Mouse (Mus musculus): ENCODE measurements around the gene Dzip3. TPM values are rescaled to one million over a fixed set of nuclear protein-coding genes. Genes with fewer than 3 reads are reported as not detected.
A peak's percentile ranks its signal among the peaks of the same experiment; 100 is the strongest.

Dzip3 gene
- polyA plus RNA-seq, 1 experiment from 2014 or later = 54.3 TPM

- 41% methylated on average over 10 of the region's 10 CpGs for WGBS
- H3K27me3 ChIP-seq (ENCODE audit: control insufficient read depth, insufficient read depth, low read length) = no peaks in the 10 kb centered on the region
- no peaks in the 10 kb centered on the region for H3K9me3 ChIP-seq (ENCODE audit: control insufficient read depth, low read length)
- H3K4me1 ChIP-seq (replicated peaks; ENCODE audit: control insufficient read depth, insufficient read depth, low read length) = peaks cover 4% of the 10 kb centered on the region; the same call in 1 of the 2 replicates
- peak overlapping the region; percentile 64 for H3K4me2 ChIP-seq (ENCODE audit: low read depth, low read length, severe bottlenecking)
- peak overlapping the region; percentile 82 for H3K4me3 ChIP-seq (ENCODE audit: low read depth, low read length)
- DNase-seq (ENCODE audit: low spot score) (no peak), ATAC-seq (replicated peaks; ENCODE audit: low FRiP score) (no peak)
- peak overlapping the region; percentile 96 for H3K9ac ChIP-seq (ENCODE audit: low read length)
- H3K36me3 ChIP-seq (ENCODE audit: control insufficient read depth, insufficient read depth, low read length) = no peaks in the 10 kb centered on the region
- no peak overlapping the region for H3K27ac ChIP-seq (ENCODE audit: low read depth, low read length)
Observed at GRCm38 (mm10) chr16:48992437-48993230, 1.3 kb downstream of the Dzip3 start.

GRCm38 (mm10) chr16:48989700-48990099 is 4.3 kb downstream of the Dzip3 start:
- DNase-seq (ENCODE audit: low spot score) (no peak), ATAC-seq (replicated peaks; ENCODE audit: low FRiP score) (no peak)
- Histone ChIP-seq H3K4me1 (replicated peaks; ENCODE audit: control insufficient read depth, insufficient read depth, low read length) (peaks cover 2% of the 10 kb centered on the region; the same call in 1 of the 2 replicates), H3K27ac (ENCODE audit: low read depth, low read length) (no peak overlapping the region), H3K9ac (ENCODE audit: low read length) (no peak overlapping the region), H3K36me3 (ENCODE audit: control insufficient read depth, insufficient read depth, low read length) (no peaks in the 10 kb centered on the region), H3K9me3 (ENCODE audit: control insufficient read depth, low read length) (no peaks in the 10 kb centered on the region), H3K27me3 (ENCODE audit: control insufficient read depth, insufficient read depth, low read length) (no peaks in the 10 kb centered on the region), H3K4me3 (ENCODE audit: low read depth, low read length) (no peak overlapping the region), H3K4me2 (ENCODE audit: low read depth, low read length, severe bottlenecking) (no peak overlapping the region)

GRCm38 (mm10) chr16:48985034-48985627 is 8.8 kb downstream of the Dzip3 start:
- WGBS = 58% methylated on average over 5 of the region's 5 CpGs
- no peaks in the 10 kb centered on the region for H3K36me3 ChIP-seq (ENCODE audit: control insufficient read depth, insufficient read depth, low read length)
- no peak overlapping the region for H3K4me3 ChIP-seq (ENCODE audit: low read depth, low read length)
- no peak overlapping the region for H3K27ac ChIP-seq (ENCODE audit: low read depth, low read length)
- no peak for ATAC-seq (replicated peaks; ENCODE audit: low FRiP score)
- no peaks in the 10 kb centered on the region for H3K9me3 ChIP-seq (ENCODE audit: control insufficient read depth, low read length)
- no peak overlapping the region for H3K4me2 ChIP-seq (ENCODE audit: low read depth, low read length, severe bottlenecking)
- no peak for DNase-seq (ENCODE audit: low spot score)
- no peak overlapping the region for H3K9ac ChIP-seq (ENCODE audit: low read length)
- H3K4me1 ChIP-seq (replicated peaks; ENCODE audit: control insufficient read depth, insufficient read depth, low read length) = no peaks in the 10 kb centered on the region
- H3K27me3 ChIP-seq (ENCODE audit: control insufficient read depth, insufficient read depth, low read length) = no peaks in the 10 kb centered on the region

GRCm38 (mm10) chr16:48979965-48980364 is 14.0 kb downstream of the Dzip3 start:
- Histone ChIP-seq H3K4me2 (ENCODE audit: low read depth, low read length, severe bottlenecking) (no peak overlapping the region), H3K4me1 (replicated peaks; ENCODE audit: control insufficient read depth, insufficient read depth, low read length) (no peaks in the 10 kb centered on the region), H3K9me3 (ENCODE audit: control insufficient read depth, low read length) (no peaks in the 10 kb centered on the region), H3K4me3 (ENCODE audit: low read depth, low read length) (no peak overlapping the region), H3K36me3 (ENCODE audit: control insufficient read depth, insufficient read depth, low read length) (no peaks in the 10 kb centered on the region; the same call in 1 of the 2 replicates), H3K27ac (ENCODE audit: low read depth, low read length) (no peak overlapping the region), H3K9ac (ENCODE audit: low read length) (no peak overlapping the region), H3K27me3 (ENCODE audit: control insufficient read depth, insufficient read depth, low read length) (no peaks in the 10 kb centered on the region)
- ATAC-seq (replicated peaks; ENCODE audit: low FRiP score) (no peak), DNase-seq (ENCODE audit: low spot score) (no peak)

- Histone ChIP-seq H3K9me3 (ENCODE audit: control insufficient read depth, low read length) (no peaks in the 10 kb centered on the region), H3K4me3 (ENCODE audit: low read depth, low read length) (no peak overlapping the region), H3K27ac (ENCODE audit: low read depth, low read length) (no peak overlapping the region), H3K9ac (ENCODE audit: low read length) (no peak overlapping the region), H3K27me3 (ENCODE audit: control insufficient read depth, insufficient read depth, low read length) (no peaks in the 10 kb centered on the region), H3K4me1 (replicated peaks; ENCODE audit: control insufficient read depth, insufficient read depth, low read length) (no peaks in the 10 kb centered on the region), H3K4me2 (ENCODE audit: low read depth, low read length, severe bottlenecking) (no peak overlapping the region), H3K36me3 (ENCODE audit: control insufficient read depth, insufficient read depth, low read length) (no peaks in the 10 kb centered on the region; the same call in 1 of the 2 replicates)
- ATAC-seq (replicated peaks; ENCODE audit: low FRiP score) (no peak), DNase-seq (ENCODE audit: low spot score) (no peak)
- WGBS = 95% methylated on average over 1 of the region's 1 CpGs
Observed at GRCm38 (mm10) chr16:48973548-48973947, 20.4 kb downstream of the Dzip3 start.

- ATAC-seq (replicated peaks; ENCODE audit: low FRiP score) (no peak), DNase-seq (ENCODE audit: low spot score) (no peak)
- Histone ChIP-seq H3K36me3 (ENCODE audit: control insufficient read depth, insufficient read depth, low read length) (no peaks in the 10 kb centered on the region; the same call in 1 of the 2 replicates), H3K27ac (ENCODE audit: low read depth, low read length) (no peak overlapping the region), H3K27me3 (ENCODE audit: control insufficient read depth, insufficient read depth, low read length) (no peaks in the 10 kb centered on the region), H3K9me3 (ENCODE audit: control insufficient read depth, low read length) (no peaks in the 10 kb centered on the region), H3K4me1 (replicated peaks; ENCODE audit: control insufficient read depth, insufficient read depth, low read length) (no peaks in the 10 kb centered on the region), H3K4me2 (ENCODE audit: low read depth, low read length, severe bottlenecking) (no peak overlapping the region), H3K9ac (ENCODE audit: low read length) (no peak overlapping the region), H3K4me3 (ENCODE audit: low read depth, low read length) (no peak overlapping the region)
- 92% methylated on average over 2 of the region's 2 CpGs for WGBS
Observed at GRCm38 (mm10) chr16:48972996-48973395, 21.0 kb downstream of the Dzip3 start.

GRCm38 (mm10) chr16:48941805-48942204 is 52.2 kb downstream of the Dzip3 start:
- H3K4me1 ChIP-seq (replicated peaks; ENCODE audit: control insufficient read depth, insufficient read depth, low read length) = no peaks in the 10 kb centered on the region
- H3K9me3 ChIP-seq (ENCODE audit: control insufficient read depth, low read length) = no peaks in the 10 kb centered on the region
- H3K4me2 ChIP-seq (ENCODE audit: low read depth, low read length, severe bottlenecking) = no peak overlapping the region
- H3K27ac ChIP-seq (ENCODE audit: low read depth, low read length) = no peak overlapping the region
- 88% methylated on average over 1 of the region's 1 CpGs for WGBS
- no peak overlapping the region for H3K4me3 ChIP-seq (ENCODE audit: low read depth, low read length)
- no peak overlapping the region for H3K9ac ChIP-seq (ENCODE audit: low read length)
- ATAC-seq (replicated peaks; ENCODE audit: low FRiP score) (no peak), DNase-seq (ENCODE audit: low spot score) (no peak)
- no peaks in the 10 kb centered on the region for H3K27me3 ChIP-seq (ENCODE audit: control insufficient read depth, insufficient read depth, low read length)
- H3K36me3 ChIP-seq (ENCODE audit: control insufficient read depth, insufficient read depth, low read length) = no peaks in the 10 kb centered on the region

- H3K4me3 ChIP-seq (ENCODE audit: low read depth, low read length) = no peak overlapping the region
- H3K4me1 ChIP-seq (replicated peaks; ENCODE audit: control insufficient read depth, insufficient read depth, low read length) = no peaks in the 10 kb centered on the region
- no peak overlapping the region for H3K27ac ChIP-seq (ENCODE audit: low read depth, low read length)
- H3K36me3 ChIP-seq (ENCODE audit: control insufficient read depth, insufficient read depth, low read length) = peaks cover 4% of the 10 kb centered on the region; the same call in 1 of the 2 replicates
- H3K4me2 ChIP-seq (ENCODE audit: low read depth, low read length, severe bottlenecking) = no peak overlapping the region
- no peak for DNase-seq (ENCODE audit: low spot score)
- H3K27me3 ChIP-seq (ENCODE audit: control insufficient read depth, insufficient read depth, low read length) = no peaks in the 10 kb centered on the region
- H3K9ac ChIP-seq (ENCODE audit: low read length) = no peak overlapping the region
- no peak for ATAC-seq (replicated peaks; ENCODE audit: low FRiP score)
- no peaks in the 10 kb centered on the region for H3K9me3 ChIP-seq (ENCODE audit: control insufficient read depth, low read length)
- 93% methylated on average over 1 of the region's 1 CpGs for WGBS
Observed at GRCm38 (mm10) chr16:48923724-48924123, 70.2 kb downstream of the Dzip3 start.

- Histone ChIP-seq H3K27ac (ENCODE audit: low read depth, low read length) (no peak overlapping the region), H3K9me3 (ENCODE audit: control insufficient read depth, low read length) (no peaks in the 10 kb centered on the region), H3K9ac (ENCODE audit: low read length) (no peak overlapping the region), H3K4me1 (replicated peaks; ENCODE audit: control insufficient read depth, insufficient read depth, low read length) (no peaks in the 10 kb centered on the region), H3K27me3 (ENCODE audit: control insufficient read depth, insufficient read depth, low read length) (no peaks in the 10 kb centered on the region), H3K4me3 (ENCODE audit: low read depth, low read length) (no peak overlapping the region), H3K4me2 (ENCODE audit: low read depth, low read length, severe bottlenecking) (no peak overlapping the region), H3K36me3 (ENCODE audit: control insufficient read depth, insufficient read depth, low read length) (no peaks in the 10 kb centered on the region)
- WGBS = 92% methylated on average over 3 of the region's 3 CpGs
- DNase-seq (ENCODE audit: low spot score) (no peak), ATAC-seq (replicated peaks; ENCODE audit: low FRiP score) (no peak)
Observed at GRCm38 (mm10) chr16:48913206-48913605, 80.8 kb downstream of the Dzip3 start.

All from forebrain, embryonic 11.5 days (tissue).